Mouse (Mus musculus) stomach, postnatal 0 days (tissue): ENCODE results near the gene Mipol1.
A peak's percentile ranks its signal among the peaks of the same experiment; 100 is the strongest.

ENCODE experiments used
- CTCF ChIP-seq: IDR thresholded peaks from 2 replicates; pipeline ENCODE4 v1.5.1; 2016; ENCODE audit warnings: antibody characterized with exemption, low read depth, mild to moderate bottlenecking, moderate library complexity
- EP300 ChIP-seq: optimal IDR thresholded peaks from 2 replicates; pipeline ENCODE3; 2016; ENCODE audit warnings: antibody characterized with exemption

GRCm38 (mm10) chr12:57194609-57195008 is 35.6 kb upstream of the Mipol1 start:
- TF ChIP-seq CTCF (peak; percentile 69), EP300 (no peak)
